Mouse (Mus musculus) MEL (cell line): ENCODE measurements around the gene Scarb2. TPM values are rescaled to one million over a fixed set of nuclear protein-coding genes. Genes with fewer than 3 reads are reported as not detected.
A peak's percentile ranks its signal among the peaks of the same experiment; 100 is the strongest.

Experiments
- DNase-seq: peaks from one replicate; pipeline ENCODE4 v3.0.0; 2011; ENCODE audit warnings: low read depth, low spot score
- H3K27ac ChIP-seq: 2 replicates; pipeline ENCODE4 v1.5.1; 2012; ENCODE audit warnings: low read depth, mild to moderate bottlenecking, control low read depth, low read length, moderate library complexity; ENCODE audit not compliant: control insufficient read depth
- H3K27me3 ChIP-seq, 2 experiments: fragments of 150-350 bp in 1 of 2; sonication (generic) in 1 of 2; 2 replicates each; pipeline ENCODE4 v1.6.1; 2012; ENCODE audit warnings: low read length in 2 of 2, mild to moderate bottlenecking in 2 of 2, improper control_type of control experiment in 1 of 2, moderate library complexity in 1 of 2; ENCODE audit not compliant: insufficient read depth in 2 of 2, control insufficient read depth in 1 of 2
- H3K36me3 ChIP-seq, 2 experiments: 2 replicates each; pipeline ENCODE4 v1.6.1; 2012 to 2014; ENCODE audit warnings: low read length in 2 of 2, improper control_type of control experiment in 1 of 2, inconsistent platforms in 1 of 2, mild to moderate bottlenecking in 1 of 2; ENCODE audit not compliant: insufficient read depth in 2 of 2, control insufficient read depth in 1 of 2
- H3K4me1 ChIP-seq, 2 experiments: fragments of 150-350 bp in 1 of 2; sonication (generic) in 1 of 2; 2 replicates each; pipeline ENCODE4 v1.6.1; 2012; ENCODE audit warnings: low read length in 2 of 2, improper control_type of control experiment in 1 of 2, mild to moderate bottlenecking in 1 of 2; ENCODE audit not compliant: insufficient read depth in 2 of 2, control insufficient read depth in 1 of 2
- H3K4me3 ChIP-seq, 2 experiments: fragments of 150-350 bp in 1 of 2; sonication (generic) in 1 of 2; 2 replicates each; pipeline ENCODE4 v1.5.1; 2012; ENCODE audit warnings: low read depth in 2 of 2, low read length in 2 of 2, mild to moderate bottlenecking in 2 of 2, moderate library complexity in 2 of 2, control low read depth in 1 of 2, improper control_type of control experiment in 1 of 2; ENCODE audit not compliant: control insufficient read depth in 1 of 2, insufficient read depth in 1 of 2
- H3K79me2 ChIP-seq: 2 replicates; pipeline ENCODE4 v1.6.1; 2012; ENCODE audit warnings: mild to moderate bottlenecking, low read length, moderate library complexity; ENCODE audit not compliant: control insufficient read depth, poor library complexity, insufficient read depth
- H3K9ac ChIP-seq: 2 replicates; pipeline ENCODE4 v1.6.1; 2012; ENCODE audit warnings: low read depth, mild to moderate bottlenecking, control low read depth, low read length, moderate library complexity; ENCODE audit not compliant: control insufficient read depth, poor library complexity, severe bottlenecking
- H3K9me3 ChIP-seq: fragments of 150-350 bp; sonication (generic); replicated peaks from 2 replicates; pipeline ENCODE4 v1.6.1; 2012; ENCODE audit warnings: mild to moderate bottlenecking, low read length, improper control_type of control experiment, moderate library complexity; ENCODE audit not compliant: insufficient read depth
- CHD2 ChIP-seq: IDR thresholded peaks from 2 replicates; pipeline ENCODE4 v1.6.1; 2011; ENCODE audit warnings: low read length, improper control_type of control experiment
- E2F4 ChIP-seq: IDR thresholded peaks from 2 replicates; pipeline ENCODE4 v1.6.1; 2011; ENCODE audit warnings: low read depth, low read length, improper control_type of control experiment, borderline replicate concordance
- ELF1 ChIP-seq: IDR thresholded peaks from 2 replicates; pipeline ENCODE4 v1.6.1; 2014; ENCODE audit warnings: low read depth, mild to moderate bottlenecking, inconsistent platforms, low read length, improper control_type of control experiment, moderate library complexity
- EP300 ChIP-seq, 2 experiments: IDR thresholded peaks; 2 replicates each; pipeline ENCODE4 v1.6.1; 2011; ENCODE audit warnings: improper control_type of control experiment in 2 of 2, low read length in 2 of 2, low read depth in 1 of 2, mild to moderate bottlenecking in 1 of 2
- ETS1 ChIP-seq: IDR thresholded peaks from 2 replicates; pipeline ENCODE4 v1.6.1; 2012; ENCODE audit warnings: low read depth, mild to moderate bottlenecking, inconsistent platforms, low read length, improper control_type of control experiment, moderate library complexity
- GABPA ChIP-seq: IDR thresholded peaks from 2 replicates; pipeline ENCODE4 v1.6.1; 2012; ENCODE audit warnings: low read depth, mild to moderate bottlenecking, inconsistent platforms, low read length, improper control_type of control experiment, moderate library complexity
- GATA1 ChIP-seq: IDR thresholded peaks from 2 replicates; pipeline ENCODE4 v1.6.1; 2011; ENCODE audit warnings: low read depth, low read length, improper control_type of control experiment
- HCFC1 ChIP-seq: IDR thresholded peaks from 2 replicates; pipeline ENCODE4 v1.6.1; 2012; ENCODE audit warnings: low read depth, mild to moderate bottlenecking, inconsistent platforms, low read length, improper control_type of control experiment, moderate library complexity
- JUND ChIP-seq: IDR thresholded peaks from 2 replicates; pipeline ENCODE4 v1.6.1; 2011; ENCODE audit warnings: low read depth, mild to moderate bottlenecking, improper control_type of control experiment, low read length
- KAT2A ChIP-seq: conservative IDR thresholded peaks from 2 replicates; pipeline ENCODE4 v1.6.1; 2012; ENCODE audit warnings: low read depth, low read length, improper control_type of control experiment, inconsistent platforms
- MAFK ChIP-seq: IDR thresholded peaks from 2 replicates; pipeline ENCODE4 v1.6.1; 2011; ENCODE audit warnings: low read depth, mild to moderate bottlenecking, low read length, improper control_type of control experiment, borderline replicate concordance
- MAZ ChIP-seq: IDR thresholded peaks from 2 replicates; pipeline ENCODE4 v1.6.1; 2012; ENCODE audit warnings: low read depth, mild to moderate bottlenecking, inconsistent platforms, low read length, improper control_type of control experiment
- MXI1 ChIP-seq: IDR thresholded peaks from 2 replicates; pipeline ENCODE4 v1.6.1; 2011; ENCODE audit warnings: mild to moderate bottlenecking, low read depth, low read length, improper control_type of control experiment
- MYB ChIP-seq: IDR thresholded peaks from 2 replicates; pipeline ENCODE4 v1.6.1; 2011; ENCODE audit warnings: mild to moderate bottlenecking, low read depth, low read length, improper control_type of control experiment
- MYC ChIP-seq: IDR thresholded peaks from 2 replicates; pipeline ENCODE4 v1.6.1; 2011; ENCODE audit warnings: low read depth, mild to moderate bottlenecking, low read length, improper control_type of control experiment, moderate library complexity
- NELFE ChIP-seq: IDR thresholded peaks from 2 replicates; pipeline ENCODE4 v1.6.1; 2011; ENCODE audit warnings: low read depth, low read length, improper control_type of control experiment
- NRF1 ChIP-seq: IDR thresholded peaks from 2 replicates; pipeline ENCODE4 v1.6.1; 2014; ENCODE audit warnings: low read depth, mild to moderate bottlenecking, inconsistent platforms, low read length, improper control_type of control experiment, moderate library complexity; ENCODE audit not compliant: poor library complexity, insufficient read depth, severe bottlenecking
- POLR2A ChIP-seq, 2 experiments: IDR thresholded peaks; 2 replicates each; pipeline ENCODE4 v1.6.1; 2011 to 2012; ENCODE audit warnings: low read length in 2 of 2, mild to moderate bottlenecking in 2 of 2, control low read depth in 1 of 2, improper control_type of control experiment in 1 of 2, low read depth in 1 of 2, moderate library complexity in 1 of 2; ENCODE audit not compliant: control insufficient read depth in 1 of 2, insufficient read depth in 1 of 2, poor library complexity in 1 of 2
- POLR2AphosphoS2 ChIP-seq: IDR thresholded peaks from 2 replicates; pipeline ENCODE4 v1.6.1; 2011; ENCODE audit warnings: low read length, improper control_type of control experiment
- POLR2AphosphoS5 ChIP-seq: IDR thresholded peaks from 2 replicates; pipeline ENCODE4 v1.6.1; 2012; ENCODE audit warnings: low read depth, borderline replicate concordance, mild to moderate bottlenecking, inconsistent platforms, low read length, moderate library complexity, mixed read lengths
- RAD21 ChIP-seq: IDR thresholded peaks from 2 replicates; pipeline ENCODE4 v1.6.1; 2011; ENCODE audit warnings: mild to moderate bottlenecking, low read depth, low read length, improper control_type of control experiment
- RCOR1 ChIP-seq: IDR thresholded peaks from 2 replicates; pipeline ENCODE4 v1.6.1; 2012; ENCODE audit warnings: low read depth, mild to moderate bottlenecking, inconsistent platforms, low read length, improper control_type of control experiment
- SIN3A ChIP-seq: IDR thresholded peaks from 2 replicates; pipeline ENCODE4 v1.6.1; 2012; ENCODE audit warnings: low read length, improper control_type of control experiment, inconsistent platforms
- SMC3 ChIP-seq: IDR thresholded peaks from 2 replicates; pipeline ENCODE4 v1.6.1; 2011; ENCODE audit warnings: low read depth, low read length, improper control_type of control experiment
- TAL1 ChIP-seq: IDR thresholded peaks from 2 replicates; pipeline ENCODE4 v1.6.1; 2012; ENCODE audit warnings: mild to moderate bottlenecking, inconsistent platforms, low read length, moderate library complexity, mixed read lengths
- TBP ChIP-seq: IDR thresholded peaks from 2 replicates; pipeline ENCODE4 v1.8.0; 2011; ENCODE audit warnings: low read depth, low read length, improper control_type of control experiment
- TCF12 ChIP-seq: IDR thresholded peaks from 2 replicates; pipeline ENCODE4 v1.6.1; 2014; ENCODE audit warnings: low read depth, mild to moderate bottlenecking, inconsistent platforms, low read length, improper control_type of control experiment, moderate library complexity
- UBTF ChIP-seq: IDR thresholded peaks from 2 replicates; pipeline ENCODE4 v1.6.1; 2012; ENCODE audit warnings: low read depth, mild to moderate bottlenecking, inconsistent platforms, low read length, improper control_type of control experiment, moderate library complexity, borderline replicate concordance; ENCODE audit not compliant: insufficient read depth
- USF1 ChIP-seq: IDR thresholded peaks from 2 replicates; pipeline ENCODE4 v1.6.1; 2014; ENCODE audit warnings: low read depth, mild to moderate bottlenecking, inconsistent platforms, low read length, improper control_type of control experiment, moderate library complexity
- USF2 ChIP-seq, 2 experiments: IDR thresholded peaks; 2 replicates each; pipeline ENCODE4 v1.6.1; 2011 to 2012; ENCODE audit warnings: improper control_type of control experiment in 2 of 2, low read length in 2 of 2, borderline replicate concordance in 1 of 2, inconsistent platforms in 1 of 2, low read depth in 1 of 2, mild to moderate bottlenecking in 1 of 2; ENCODE audit not compliant: insufficient read depth in 1 of 2
- ZKSCAN1 ChIP-seq: IDR thresholded peaks from 2 replicates; pipeline ENCODE4 v1.6.1; 2012; ENCODE audit warnings: low read depth, mild to moderate bottlenecking, inconsistent platforms, low read length, improper control_type of control experiment, moderate library complexity
- ZMIZ1 ChIP-seq: IDR thresholded peaks from 2 replicates; pipeline ENCODE4 v1.6.1; 2012; ENCODE audit warnings: low read depth, mild to moderate bottlenecking, inconsistent platforms, low read length, improper control_type of control experiment, moderate library complexity
- ZNF384 ChIP-seq: IDR thresholded peaks from 2 replicates; pipeline ENCODE4 v1.6.1; 2012; ENCODE audit warnings: low read depth, mild to moderate bottlenecking, inconsistent platforms, low read length, improper control_type of control experiment
- polyA plus RNA-seq, 2 experiments: library from polyadenylated mRNA; stranded (reverse) in 1 of 2; unstranded in 1 of 2; fragments of >175 nt in 1 of 2; fragments of >200 nt in 1 of 2; gene quantifications; 2 replicates each; pipeline versions ENCODE4 v1.2.1 to v1.2.4; 2012; ENCODE audit warnings: low replicate concordance in 2 of 2, low read depth in 1 of 2; ENCODE audit not compliant: insufficient read length in 2 of 2, insufficient read depth in 1 of 2, missing spikeins in 1 of 2
- total RNA-seq: library from RNA; depleted of rRNA; stranded (reverse); fragments of 300-350 nt; gene quantifications from 2 replicates; pipeline ENCODE4 v1.2.3, GENCODE M21; 2012

Gene Scarb2
- total and polyA plus RNA-seq, 3 experiments: 13.6 to 16.5 TPM; not detected in 1

- peaks cover 0 to 10% of the 10 kb centered on the region in 2 experiments; a peak in 3 of 4 replicates for H3K36me3 ChIP-seq
- DNase-seq: peak; percentile 71
- no peaks in the 10 kb centered on the region for H3K27me3 ChIP-seq
- H3K27ac ChIP-seq: no peak overlapping the region
- H3K79me2 ChIP-seq: no peaks in the 10 kb centered on the region
- H3K9ac ChIP-seq: no peak overlapping the region
- no peaks in the 10 kb centered on the region for H3K9me3 ChIP-seq
- TF ChIP-seq NELFE (no peak), JUND (no peak), RCOR1 (0 out of 2 replicates have a peak, but pooled peaks have one; percentile 13), E2F4 (no peak), HCFC1 (no peak), GABPA (no peak), ETS1 (peak; percentile 73), ZNF384 (no peak), POLR2AphosphoS5 (no peak), GATA1 (peak; percentile 60), TAL1 (peak; percentile 14; the same call in 1 of the 2 replicates), UBTF (no peak), POLR2AphosphoS2 (no peak), POLR2A (IDR thresholded peaks at IDR 0.05; ENCODE audit: control insufficient read depth in 1 of 2, insufficient read depth in 1 of 2, low read depth in 1 of 2, low read length in 2 of 2, poor library complexity in 1 of 2) (no peak), ZKSCAN1 (no peak), TBP (no peak), SIN3A (no peak), MYB (no peak), MAFK (no peak), MYC (no peak), ZMIZ1 (no peak), TCF12 (peak; percentile 58; the same call in 1 of the 2 replicates), RAD21 (no peak), MXI1 (no peak), CHD2 (no peak), MAZ (no peak), ELF1 (no peak), NRF1 (no peak), SMC3 (no peak), USF1 (peak; percentile 53; the same call in 1 of the 2 replicates), KAT2A (no peak), EP300 (IDR thresholded peaks at IDR 0.05; ENCODE audit: low read depth in 1 of 2, low read length in 2 of 2) (peak; percentile 26 to 55; a peak in 2 of 4 replicates), USF2 (IDR thresholded peaks at IDR 0.05; ENCODE audit: borderline replicate concordance in 1 of 2, insufficient read depth in 1 of 2, low read depth in 1 of 2, low read length in 2 of 2) (no peak)
- TF ChIP-seq, all 39 proteins: peak for 7
- Histone ChIP-seq H3K4me3 (no peak overlapping the region), H3K4me1 (peaks cover 17 to 18% of the 10 kb centered on the region in 2 experiments)
These were observed 37.2 kb downstream of the Scarb2 start for GRCm38 (mm10) chr5:92469201-92470130.
